Mouse (Mus musculus): ENCODE results near the gene Dirc2. TPM values are rescaled to one million over a fixed set of nuclear protein-coding genes. Genes with fewer than 3 reads are reported as not detected.

Dirc2 gene
- polyA plus RNA-seq, 1 experiment from 2014 or later = 11.3 TPM

Other genes with a start within 250 kb of the Dirc2 start
- 2.6 and 2.9 TPM in 2 replicates for gene Sema5b, start 228.2 kb downstream of the Dirc2 start, polyA plus RNA-seq (2014; fragmentation: Nextera tagmentation; extraction: Ambion mirVana)
- gene Hspbap1, start 1.0 kb upstream of the Dirc2 start, polyA plus RNA-seq (2014; fragmentation: Nextera tagmentation; extraction: Ambion mirVana) = 12.7 and 13.3 TPM in 2 replicates
- 0.29 and 0.35 TPM in 2 replicates for gene Parp14, start 102.2 kb upstream of the Dirc2 start, polyA plus RNA-seq (2014; fragmentation: Nextera tagmentation; extraction: Ambion mirVana)
- 3.3 and 5.1 TPM in 2 replicates for gene Parp9, start 169.1 kb upstream of the Dirc2 start, polyA plus RNA-seq (2014; fragmentation: Nextera tagmentation; extraction: Ambion mirVana)
- gene Dtx3l, start 169.8 kb upstream of the Dirc2 start, polyA plus RNA-seq (2014; fragmentation: Nextera tagmentation; extraction: Ambion mirVana) = 3.4 and 4.0 TPM in 2 replicates
- 49.9 and 58.1 TPM in 2 replicates for gene Kpna1, start 209.4 kb upstream of the Dirc2 start, polyA plus RNA-seq (2014; fragmentation: Nextera tagmentation; extraction: Ambion mirVana)

Measured in heart, embryonic 11.5 days (tissue).